Mouse (Mus musculus) ES-Bruce4 (cell line): ENCODE data around the gene Gtf2f2.

Source experiments
- CTCF ChIP-seq: IDR thresholded peaks from one replicate; pipeline ENCODE4 v1.8.1; 2011; ENCODE audit warnings: low read depth, low read length
- POLR2A ChIP-seq: IDR thresholded peaks from one replicate; pipeline ENCODE4 v1.8.1; 2011; ENCODE audit warnings: low read length; ENCODE audit not compliant: insufficient read depth

DNA sequence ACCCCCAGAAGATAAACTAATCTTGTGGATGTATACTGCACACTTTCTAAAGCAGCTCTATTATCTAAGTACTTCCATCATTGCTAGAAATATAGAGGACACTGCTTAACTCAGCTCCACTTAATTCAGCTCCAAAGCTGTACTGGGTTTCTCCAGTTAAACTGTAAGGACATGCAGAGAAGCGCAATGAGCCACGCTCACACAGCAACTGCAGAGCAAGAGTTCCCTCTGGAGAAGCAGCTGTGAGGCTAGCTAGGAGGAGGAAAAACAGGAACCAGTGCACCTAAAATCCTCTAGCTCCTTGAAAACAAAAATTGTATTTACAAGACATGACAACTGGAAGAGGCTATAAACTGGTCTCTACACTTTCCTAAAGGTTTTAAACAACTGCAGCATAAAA is 26.8 kb downstream of the Gtf2f2 start:
- TF ChIP-seq CTCF (no peak), POLR2A (no peak)
